Mouse (Mus musculus) midbrain, embryonic 10.5 days (tissue): Measurements from ENCODE around the gene Nebl. TPM values are rescaled to one million over a fixed set of nuclear protein-coding genes. Genes with fewer than 3 reads are reported as not detected.

Source experiments
- DNase-seq: peaks from one replicate; pipeline ENCODE4 v3.0.0-alpha.2; 2017; ENCODE audit warnings: low spot score
- H3K27ac ChIP-seq: fragments of 300-500 bp; sonication (generic); replicated peaks from 2 replicates; pipeline ENCODE4 v1.5.1; 2016; ENCODE audit warnings: mild to moderate bottlenecking
- H3K27me3 ChIP-seq: fragments of 300-500 bp; sonication (generic); 2 replicates; pipeline ENCODE4 v1.6.1; 2016; ENCODE audit warnings: low read depth, mild to moderate bottlenecking; ENCODE audit not compliant: poor library complexity, severe bottlenecking
- H3K36me3 ChIP-seq: fragments of 300-500 bp; sonication (generic); 2 replicates; pipeline ENCODE4 v1.6.1; 2016; ENCODE audit warnings: mild to moderate bottlenecking, moderate library complexity
- H3K4me1 ChIP-seq: fragments of 300-500 bp; sonication (generic); 2 replicates; pipeline ENCODE4 v1.6.1; 2016
- H3K4me3 ChIP-seq: fragments of 300-500 bp; sonication (generic); 2 replicates; pipeline ENCODE4 v1.5.1; 2016; ENCODE audit warnings: mild to moderate bottlenecking, moderate library complexity
- H3K9me3 ChIP-seq: fragments of 300-500 bp; sonication (generic); replicated peaks from 2 replicates; pipeline ENCODE4 v1.6.1; 2016; ENCODE audit warnings: mild to moderate bottlenecking
- WGBS: fragments of 180-500 bp; shearing (Covaris S2); methylation state at CpG from one replicate; pipeline ENCODE4 v1.1.7; 2016; 5-methylcytosine and 5-hydroxymethylcytosine counted together
- polyA plus RNA-seq: library from polyadenylated mRNA; unstranded; fragments of >200 nt; fragmentation: Nextera tagmentation; extraction: Ambion mirVana; gene quantifications from 2 replicates; pipeline ENCODE4 v1.2.1, GENCODE M21; 2016

Gene Nebl
- polyA plus RNA-seq, 1 experiment from 2014 or later: 4.4 TPM

DNA sequence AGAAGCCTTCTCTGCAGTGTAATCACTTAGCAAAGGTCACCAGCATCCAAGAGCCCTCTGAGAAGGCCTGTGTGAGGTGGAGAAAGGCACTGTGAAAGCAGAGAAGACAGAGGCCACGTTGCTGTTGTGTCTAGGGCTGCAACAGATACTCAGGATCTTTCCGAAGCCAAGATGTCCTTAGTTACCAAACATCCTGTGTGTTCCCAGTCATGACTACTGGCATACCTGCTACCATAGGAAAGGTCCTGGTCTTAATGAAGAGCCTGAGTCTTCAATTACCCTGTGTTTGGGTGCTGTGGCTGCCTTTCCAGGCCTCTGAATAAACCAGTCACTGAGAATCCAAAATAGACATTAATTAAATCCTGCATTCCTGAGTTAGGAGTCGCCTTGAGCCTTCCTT lies 81.5 kb downstream of the Nebl start:
- no peaks in the 10 kb centered on the region for H3K36me3 ChIP-seq
- no peaks in the 10 kb centered on the region for H3K9me3 ChIP-seq
- no peak for DNase-seq
- no peak overlapping the region for H3K4me3 ChIP-seq
- H3K27ac ChIP-seq: no peak overlapping the region
- H3K27me3 ChIP-seq: peaks cover 22% of the 10 kb centered on the region
- 66% methylated on average over 3 of the region's 3 CpGs for WGBS
- H3K4me1 ChIP-seq: 0 out of 2 replicates have a peak, but pooled peaks cover 3% of the 10 kb centered on the region

DNA sequence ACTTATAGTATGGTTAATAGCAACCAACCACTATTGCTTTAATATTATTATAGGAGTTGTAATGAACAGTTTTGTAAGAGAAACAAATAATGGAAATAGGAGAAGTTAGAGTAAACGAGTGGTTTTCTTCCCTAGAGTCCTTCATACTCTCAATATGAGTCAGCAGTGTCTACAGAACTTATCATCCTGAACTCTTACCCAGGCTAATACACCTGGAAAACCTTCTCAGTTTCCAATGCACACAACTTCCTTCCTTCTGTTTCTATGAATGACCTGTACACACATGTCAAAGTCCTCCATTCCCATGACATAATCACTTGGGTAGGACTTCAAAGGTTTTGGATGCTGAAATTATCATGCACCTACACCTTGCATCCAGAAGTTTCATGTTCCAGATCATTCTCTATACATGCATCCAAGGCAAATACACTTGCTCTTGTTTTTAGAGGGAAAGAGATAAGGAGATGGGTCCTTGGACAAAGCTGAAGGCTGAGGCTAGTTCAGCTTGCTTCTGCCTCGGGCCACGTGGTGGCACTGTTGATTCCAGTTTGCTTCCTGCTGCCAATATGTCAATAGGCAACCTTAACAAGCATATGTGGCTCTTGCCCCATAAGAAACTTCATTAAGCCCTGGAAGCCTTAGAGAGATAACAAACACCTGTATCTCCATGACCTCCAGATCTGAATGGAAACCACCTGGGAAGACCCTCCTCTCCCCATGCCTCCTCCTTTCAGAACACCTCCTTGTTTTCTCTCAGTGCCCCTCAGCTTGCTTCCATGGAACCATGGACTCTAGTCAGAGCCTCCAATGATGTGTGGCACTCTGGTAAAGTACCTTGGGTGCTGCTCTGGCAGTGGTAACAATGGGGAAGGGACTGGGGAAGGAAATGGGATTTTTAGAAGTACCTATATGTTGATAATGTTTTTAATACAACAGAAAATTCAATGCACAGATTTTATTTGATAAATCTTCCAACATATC lies 86.7 kb downstream of the Nebl start:
- Histone ChIP-seq H3K36me3 (no peaks in the 10 kb centered on the region), H3K4me3 (no peak overlapping the region), H3K4me1 (peaks cover 4% of the 10 kb centered on the region; the same call in 1 of the 2 replicates), H3K27me3 (peaks cover 42% of the 10 kb centered on the region), H3K9me3 (no peaks in the 10 kb centered on the region), H3K27ac (no peak overlapping the region)
- peak; percentile 65 for DNase-seq
- whole genome bisulfite sequencing: 35% methylated on average over 3 of the region's 3 CpGs

DNA sequence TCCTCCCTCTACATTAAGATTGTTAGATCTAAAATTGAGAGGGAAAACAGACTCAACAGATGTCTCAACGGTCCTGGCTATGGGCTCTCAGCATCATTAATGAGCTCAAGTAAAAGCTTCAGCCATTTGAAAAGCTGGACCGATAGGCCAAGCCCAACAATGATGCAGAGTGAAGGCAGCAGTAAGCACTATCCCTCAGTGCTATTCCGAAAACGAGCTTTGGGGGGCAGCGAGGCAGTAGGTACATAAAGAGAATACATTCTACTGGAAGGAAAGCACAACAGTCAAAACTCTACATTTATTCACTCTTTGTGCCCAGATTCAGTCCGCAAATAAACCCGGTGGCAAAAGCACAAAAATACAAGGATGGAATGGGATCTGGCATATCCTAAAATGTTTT lies 87.4 kb downstream of the Nebl start:
- no peaks in the 10 kb centered on the region for H3K9me3 ChIP-seq
- no peak overlapping the region for H3K4me3 ChIP-seq
- peaks cover 6% of the 10 kb centered on the region for H3K4me1 ChIP-seq
- H3K36me3 ChIP-seq: no peaks in the 10 kb centered on the region
- 53% methylated on average over 7 of the region's 7 CpGs for WGBS
- H3K27me3 ChIP-seq: peaks cover 42% of the 10 kb centered on the region
- no peak overlapping the region for H3K27ac ChIP-seq
- no peak for DNase-seq

DNA sequence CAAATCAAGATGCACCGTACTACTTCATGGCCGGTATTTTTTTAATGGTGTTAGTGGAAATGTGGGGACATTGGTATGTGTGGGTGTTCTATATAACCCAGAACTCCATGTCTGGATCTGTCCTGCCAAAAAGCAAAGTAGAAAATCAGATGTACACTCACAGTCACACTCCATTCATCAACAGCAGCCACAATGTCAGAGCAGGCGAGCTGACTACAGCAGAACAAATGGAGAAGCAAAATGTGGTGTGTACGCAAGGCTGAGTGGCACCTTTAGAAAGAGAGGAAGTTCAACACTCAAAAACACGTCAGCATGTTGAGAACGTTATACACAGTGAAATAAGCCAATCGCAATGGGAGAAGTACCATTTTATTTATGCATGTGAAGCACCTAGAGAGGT lies 88.5 kb downstream of the Nebl start:
- Histone ChIP-seq H3K4me3 (no peak overlapping the region), H3K9me3 (no peaks in the 10 kb centered on the region), H3K4me1 (peaks cover 10% of the 10 kb centered on the region), H3K27ac (no peak overlapping the region), H3K36me3 (no peaks in the 10 kb centered on the region), H3K27me3 (peaks cover 45% of the 10 kb centered on the region)
- WGBS: 86% methylated on average over 7 of the region's 7 CpGs
- DNase-seq: no peak

DNA sequence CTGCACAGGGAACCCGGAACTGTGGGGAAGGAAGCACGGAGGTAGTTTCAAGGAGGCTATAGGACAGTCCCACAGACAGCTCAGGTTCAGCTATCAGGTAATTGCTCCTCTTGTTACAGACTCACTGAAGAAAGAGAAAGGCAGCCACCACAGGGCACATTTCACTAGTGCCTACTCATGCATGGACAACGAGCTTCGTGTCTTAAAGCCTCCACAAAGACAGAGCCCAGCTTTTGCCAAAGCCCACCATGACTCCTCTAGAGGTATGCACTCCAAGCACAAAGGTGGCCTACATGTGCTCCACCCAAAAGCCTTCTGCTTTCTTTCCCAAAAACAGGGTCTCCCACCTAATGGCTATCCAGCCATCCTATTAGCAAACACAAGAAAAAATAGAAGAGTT lies 90.4 kb downstream of the Nebl start:
- Histone ChIP-seq H3K9me3 (no peaks in the 10 kb centered on the region), H3K36me3 (no peaks in the 10 kb centered on the region), H3K27me3 (peaks cover 46% of the 10 kb centered on the region), H3K27ac (no peak overlapping the region), H3K4me1 (peaks cover 10% of the 10 kb centered on the region), H3K4me3 (no peak overlapping the region)
- 69% methylated on average over 4 of the region's 4 CpGs for WGBS
- DNase-seq: no peak

DNA sequence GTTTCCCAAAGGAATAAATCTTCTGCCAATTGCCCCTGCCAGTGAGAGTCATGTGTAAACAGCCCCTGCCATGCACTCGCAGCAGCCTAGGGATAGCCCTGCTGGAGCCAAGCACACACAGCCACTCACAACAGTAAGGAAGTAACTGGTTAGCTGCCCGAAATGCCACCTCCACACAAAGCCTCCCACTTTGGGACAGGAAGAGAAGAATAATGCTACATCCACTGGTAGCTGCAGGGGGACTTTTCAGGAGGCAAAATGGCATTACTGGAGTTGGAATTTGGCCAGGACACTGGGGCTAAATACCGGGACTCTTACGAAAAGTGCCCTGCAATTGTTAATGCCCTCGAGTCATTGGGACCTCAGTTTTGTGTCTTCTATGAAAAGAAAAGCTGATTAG lies 92.6 kb downstream of the Nebl start:
- WGBS: 24% methylated on average over 5 of the region's 5 CpGs
- no peak overlapping the region for H3K27ac ChIP-seq
- peaks cover 6% of the 10 kb centered on the region for H3K4me1 ChIP-seq
- H3K4me3 ChIP-seq: no peak overlapping the region
- H3K36me3 ChIP-seq: no peaks in the 10 kb centered on the region
- H3K9me3 ChIP-seq: no peaks in the 10 kb centered on the region
- no peak for DNase-seq
- peaks cover 35% of the 10 kb centered on the region for H3K27me3 ChIP-seq

DNA sequence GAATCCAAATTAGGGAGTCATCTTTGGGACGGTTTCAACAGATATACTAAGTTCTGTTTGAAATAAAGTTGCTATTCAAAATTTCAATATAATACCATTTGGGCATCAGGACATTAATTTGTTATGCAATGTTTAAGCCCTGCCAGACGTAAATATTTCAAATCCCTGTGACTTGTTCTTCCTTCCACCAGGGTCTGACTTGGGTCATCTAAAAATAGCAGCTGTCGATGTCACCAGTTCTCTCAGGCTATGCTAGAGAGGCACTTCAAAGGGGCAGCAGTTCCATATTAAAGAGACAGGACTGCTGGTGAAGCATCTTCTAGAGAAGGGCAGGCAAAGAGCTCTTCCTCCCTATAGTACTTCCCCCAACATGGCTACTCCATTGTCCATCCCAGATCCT lies 107.3 kb downstream of the Nebl start:
- Histone ChIP-seq H3K9me3 (no peaks in the 10 kb centered on the region), H3K4me3 (no peak overlapping the region), H3K27ac (no peak overlapping the region), H3K4me1 (no peaks in the 10 kb centered on the region), H3K27me3 (no peaks in the 10 kb centered on the region), H3K36me3 (no peaks in the 10 kb centered on the region)
- DNase-seq: no peak
- 85% methylated on average over 3 of the region's 3 CpGs for WGBS

DNA sequence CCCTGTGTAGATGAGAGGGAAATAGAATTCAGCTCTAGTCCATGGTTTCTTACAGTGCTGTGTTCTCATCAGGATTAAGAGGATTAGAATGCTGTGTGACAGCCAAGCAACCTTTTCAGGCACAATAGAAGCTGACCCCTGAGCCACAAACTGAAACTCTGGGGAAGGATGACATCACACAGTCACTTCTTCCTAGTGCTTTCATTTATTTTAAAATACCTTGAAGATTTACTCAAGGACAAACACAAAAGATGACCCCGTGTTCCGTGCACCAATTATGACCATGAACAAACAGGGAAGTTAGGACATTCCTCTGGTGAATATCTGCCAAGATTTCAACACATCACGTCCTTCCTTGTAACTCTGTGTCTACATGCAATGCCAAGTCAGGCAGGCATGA lies 121.0 kb downstream of the Nebl start:
- DNase-seq: peak; percentile 28
- Histone ChIP-seq H3K9me3 (no peaks in the 10 kb centered on the region; the same call in 1 of the 2 replicates), H3K4me3 (no peak overlapping the region), H3K36me3 (no peaks in the 10 kb centered on the region), H3K4me1 (peaks cover 19% of the 10 kb centered on the region), H3K27me3 (peaks cover 38% of the 10 kb centered on the region), H3K27ac (no peak overlapping the region)
- 34% methylated on average over 3 of the region's 3 CpGs for WGBS

DNA sequence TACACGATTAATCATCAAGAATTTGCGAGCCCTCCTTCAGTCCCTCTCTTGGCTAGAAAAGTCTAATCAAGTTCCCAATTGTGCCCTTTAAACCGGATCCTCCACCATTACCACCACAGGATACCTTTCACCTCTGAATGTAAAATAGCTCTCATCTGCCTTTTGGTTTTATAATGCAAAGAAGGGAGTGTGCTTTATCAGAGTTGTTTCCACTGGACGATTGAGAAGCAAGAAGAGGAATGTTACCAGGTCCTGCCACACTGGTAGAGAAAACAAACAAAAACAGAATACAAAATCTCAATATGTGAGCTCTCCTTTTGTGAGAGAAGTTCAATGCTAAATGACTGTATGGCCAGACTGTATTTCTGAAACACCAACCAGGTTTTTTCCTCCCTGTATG lies 127.7 kb downstream of the Nebl start:
- no peak for DNase-seq
- no peak overlapping the region for H3K27ac ChIP-seq
- H3K27me3 ChIP-seq: peaks cover 80% of the 10 kb centered on the region
- no peaks in the 10 kb centered on the region for H3K9me3 ChIP-seq
- WGBS: 76% methylated on average over 4 of the region's 4 CpGs
- H3K4me1 ChIP-seq: peaks cover 10% of the 10 kb centered on the region
- H3K36me3 ChIP-seq: no peaks in the 10 kb centered on the region
- no peak overlapping the region for H3K4me3 ChIP-seq

DNA sequence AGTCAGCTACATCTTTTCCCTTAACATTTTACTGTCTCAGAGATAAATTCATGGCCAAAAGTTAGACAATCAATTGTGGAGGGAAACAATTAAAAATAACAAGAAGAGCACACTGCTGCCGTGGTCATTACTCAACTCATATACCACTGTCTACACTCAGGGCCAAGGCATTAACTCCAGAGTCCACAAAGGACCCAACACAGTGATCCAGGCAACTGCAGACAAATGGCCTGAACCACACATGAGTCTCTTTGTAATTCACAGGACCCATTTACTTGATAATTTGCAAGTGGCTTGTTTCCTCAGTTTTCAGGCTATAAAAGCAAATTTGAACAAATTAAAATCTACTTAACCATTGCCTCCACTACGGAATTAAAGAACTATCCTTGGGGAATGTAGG lies 130.6 kb downstream of the Nebl start:
- no peak overlapping the region for H3K4me3 ChIP-seq
- H3K4me1 ChIP-seq: peaks cover 10% of the 10 kb centered on the region
- 75% methylated on average over 2 of the region's 2 CpGs for WGBS
- H3K27ac ChIP-seq: no peak overlapping the region
- no peak for DNase-seq
- H3K27me3 ChIP-seq: peaks cover 74% of the 10 kb centered on the region
- no peaks in the 10 kb centered on the region for H3K9me3 ChIP-seq
- no peaks in the 10 kb centered on the region for H3K36me3 ChIP-seq

DNA sequence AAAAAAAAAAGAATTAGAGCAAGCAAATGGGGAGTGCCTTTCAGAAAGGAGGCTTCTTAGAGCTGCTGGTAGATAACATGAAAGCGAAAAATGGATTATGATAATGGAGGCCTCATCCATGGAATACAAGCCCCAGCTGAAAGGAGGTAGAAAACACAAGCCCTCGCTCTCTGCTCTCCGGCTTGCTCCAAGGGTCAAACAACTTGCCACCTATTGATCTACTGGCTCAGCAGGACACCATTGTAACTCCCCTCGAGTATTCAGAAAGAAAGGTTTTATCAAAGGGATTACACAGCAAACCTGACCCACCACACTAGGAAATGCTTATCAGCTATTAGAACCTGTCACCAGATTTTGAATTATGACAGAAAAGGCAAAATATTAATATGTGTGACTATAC lies 131.4 kb downstream of the Nebl start:
- peaks cover 10% of the 10 kb centered on the region for H3K4me1 ChIP-seq
- H3K27ac ChIP-seq: no peak overlapping the region
- 20% methylated on average over 4 of the region's 4 CpGs for WGBS
- H3K9me3 ChIP-seq: no peaks in the 10 kb centered on the region
- H3K36me3 ChIP-seq: no peaks in the 10 kb centered on the region
- H3K4me3 ChIP-seq: no peak overlapping the region
- peaks cover 74% of the 10 kb centered on the region for H3K27me3 ChIP-seq
- DNase-seq: peak; percentile 33

DNA sequence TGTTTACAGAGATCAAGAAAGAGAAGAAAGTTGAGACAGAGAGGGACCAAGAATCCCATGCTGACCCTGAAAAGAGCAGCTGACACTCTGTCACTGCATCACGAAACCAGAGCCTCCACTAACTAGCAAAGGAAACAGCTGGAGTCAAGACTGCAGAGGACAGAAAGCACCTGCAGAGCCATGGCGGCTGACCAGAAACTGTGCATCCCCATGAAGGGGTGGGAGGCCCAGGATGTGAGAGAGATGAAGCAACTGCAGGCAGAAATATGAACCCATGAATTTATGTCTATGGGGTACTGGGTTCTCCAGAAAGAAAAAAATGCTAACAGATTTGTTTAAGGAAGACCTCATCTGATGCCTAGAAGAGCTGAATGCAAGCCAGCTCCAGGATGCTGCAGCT lies 133.3 kb downstream of the Nebl start:
- H3K4me1 ChIP-seq: peaks cover 10% of the 10 kb centered on the region
- no peaks in the 10 kb centered on the region for H3K36me3 ChIP-seq
- no peak overlapping the region for H3K27ac ChIP-seq
- no peak overlapping the region for H3K4me3 ChIP-seq
- H3K27me3 ChIP-seq: peaks cover 61% of the 10 kb centered on the region
- H3K9me3 ChIP-seq: 0 out of 2 replicates have a peak, but pooled peaks cover 8% of the 10 kb centered on the region
- DNase-seq: no peak
- 59% methylated on average over 2 of the region's 2 CpGs for WGBS

DNA sequence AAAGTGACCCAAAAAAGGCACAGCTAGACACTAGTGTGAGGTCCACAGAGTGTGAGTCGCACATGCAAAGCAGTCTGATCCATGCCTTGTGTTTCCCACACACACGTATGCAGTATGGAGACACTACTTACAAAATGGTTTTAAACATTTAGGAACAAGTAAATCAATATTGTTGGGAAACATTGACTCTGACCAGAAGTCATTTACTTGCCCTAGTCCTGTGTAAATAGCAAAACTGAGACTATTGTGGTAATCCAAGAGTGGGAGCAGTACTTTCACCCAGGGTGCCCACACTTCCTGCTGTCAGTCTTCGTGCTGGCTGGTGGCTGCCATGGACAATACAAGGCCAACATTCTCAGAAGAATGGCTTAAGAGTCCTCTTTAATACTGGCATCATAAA lies 141.6 kb downstream of the Nebl start:
- DNase-seq: no peak
- no peak overlapping the region for H3K27ac ChIP-seq
- 0 out of 2 replicates have a peak, but pooled peaks cover 7% of the 10 kb centered on the region for H3K9me3 ChIP-seq
- H3K4me1 ChIP-seq: no peaks in the 10 kb centered on the region
- H3K4me3 ChIP-seq: no peak overlapping the region
- H3K27me3 ChIP-seq: peaks cover 5% of the 10 kb centered on the region; the same call in 1 of the 2 replicates
- H3K36me3 ChIP-seq: no peaks in the 10 kb centered on the region
- 86% methylated on average over 3 of the region's 3 CpGs for WGBS
